Mouse (Mus musculus): ENCODE data around the gene Clnk.

DNA sequence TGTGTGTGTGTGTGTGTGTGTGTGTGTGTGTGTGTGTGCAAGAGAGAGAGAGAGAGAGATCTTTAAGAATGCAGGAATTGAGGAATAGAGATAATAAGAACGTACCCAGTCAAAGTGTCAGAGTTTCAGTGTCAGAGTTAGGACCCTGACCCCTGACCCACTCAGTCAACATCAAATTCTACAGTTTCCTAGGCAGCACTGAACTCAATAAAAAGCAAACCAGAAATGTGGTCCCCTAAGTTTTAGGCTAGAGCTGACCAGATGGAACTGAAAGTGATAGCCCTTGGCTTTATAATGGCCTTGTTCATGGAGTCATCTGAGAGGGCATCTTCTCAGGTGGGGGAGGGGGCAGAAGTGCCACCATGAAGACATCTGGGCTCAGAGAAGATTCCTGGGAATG is 1.7 kb downstream of the Clnk start:
- TF ChIP-seq CTCF (IDR thresholded peaks at IDR 0.05; ENCODE audit: extremely low read depth, insufficient read depth, low read length) (no peak), POLR2A (IDR thresholded peaks at IDR 0.05; ENCODE audit: extremely low read depth, insufficient read depth, low read length) (no peak)

Measured in cortical plate, adult 2 months (tissue).